Mouse (Mus musculus): Measurements from ENCODE around the gene Arl13b.

GRCm38 (mm10) chr16:62758340-62758739 lies 88.5 kb downstream of the Arl13b start:
- TF ChIP-seq CTCF (IDR thresholded peaks at IDR 0.05; ENCODE audit: borderline replicate concordance, control insufficient read depth, extremely low read depth, insufficient read depth, low read length, poor library complexity) (no peak), POLR2A (IDR thresholded peaks at IDR 0.05; ENCODE audit: control insufficient read depth, extremely low read depth, insufficient read depth, low read length, poor library complexity) (no peak)
